Mouse (Mus musculus): ENCODE measurements around the gene Map3k4.

- TF ChIP-seq ZNF384 (IDR thresholded peaks at IDR 0.05; ENCODE audit: low read depth, low read length) (no peak), ZC3H11A (IDR thresholded peaks at IDR 0.05; ENCODE audit: borderline replicate concordance, low read depth, low read length) (no peak), HCFC1 (IDR thresholded peaks at IDR 0.05; ENCODE audit: borderline replicate concordance, insufficient read depth, low read length) (no peak)
These were observed 62.5 kb downstream of the Map3k4 start for GRCm38 (mm10) chr17:12256142-12256541.
